Mouse (Mus musculus): Measurements from ENCODE around the gene Rdh19. TPM values are rescaled to one million over a fixed set of nuclear protein-coding genes. Genes with fewer than 3 reads are reported as not detected.

Rdh19 gene
- total and polyA plus RNA-seq, 3 experiments, result not detected

DNA sequence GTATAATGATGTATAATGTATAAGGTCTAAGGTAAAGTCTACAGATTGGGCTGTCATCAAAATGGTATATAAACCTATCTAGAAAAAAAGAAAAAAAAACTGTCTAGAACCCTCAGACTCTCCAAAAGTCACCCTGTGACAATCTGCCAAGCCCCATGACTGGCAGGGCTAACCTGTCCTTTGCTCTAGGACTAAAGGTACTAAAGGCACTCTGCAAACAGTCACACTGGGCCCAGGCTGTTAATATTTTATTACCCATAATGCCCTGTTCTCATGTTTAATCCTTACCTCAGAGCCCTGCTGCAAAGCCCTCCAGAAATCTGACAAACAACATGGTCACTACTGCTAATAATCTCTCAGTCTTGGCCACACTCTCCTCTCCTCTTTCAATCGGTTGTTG is 36.8 kb downstream of the Rdh19 start:
- no peaks in the 10 kb centered on the region for H3K4me1 ChIP-seq (ENCODE audit: control insufficient read depth in 1 of 2, insufficient read depth in 2 of 2, low read length in 2 of 2)
- no peak for DNase-seq (ENCODE audit: low read depth, low spot score)
- TF ChIP-seq GABPA (IDR thresholded peaks at IDR 0.05; ENCODE audit: low read depth, low read length) (no peak), TAL1 (IDR thresholded peaks at IDR 0.05; ENCODE audit: low read length) (no peak), TBP (IDR thresholded peaks at IDR 0.05; ENCODE audit: low read depth, low read length) (no peak), RAD21 (IDR thresholded peaks at IDR 0.05; ENCODE audit: low read depth, low read length) (no peak), MYC (IDR thresholded peaks at IDR 0.05; ENCODE audit: low read depth, low read length) (no peak), POLR2A (IDR thresholded peaks at IDR 0.05; ENCODE audit: control insufficient read depth in 1 of 2, insufficient read depth in 1 of 2, low read depth in 1 of 2, low read length in 2 of 2, poor library complexity in 1 of 2) (no peak), ZNF384 (IDR thresholded peaks at IDR 0.05; ENCODE audit: low read depth, low read length) (no peak), BHLHE40 (IDR thresholded peaks at IDR 0.05; ENCODE audit: borderline replicate concordance, low read depth, low read length) (no peak), ZKSCAN1 (IDR thresholded peaks at IDR 0.05; ENCODE audit: low read depth, low read length) (no peak), ELF1 (IDR thresholded peaks at IDR 0.05; ENCODE audit: low read depth, low read length) (no peak), USF1 (IDR thresholded peaks at IDR 0.05; ENCODE audit: low read depth, low read length) (no peak), NRF1 (IDR thresholded peaks at IDR 0.05; ENCODE audit: insufficient read depth, low read depth, low read length, poor library complexity, severe bottlenecking) (no peak), KAT2A (conservative IDR thresholded peaks at IDR 0.05; ENCODE audit: low read depth, low read length) (no peak), CHD1 (IDR thresholded peaks at IDR 0.05; ENCODE audit: low read depth, low read length) (no peak), UBTF (IDR thresholded peaks at IDR 0.05; ENCODE audit: borderline replicate concordance, insufficient read depth, low read depth, low read length) (no peak), ZMIZ1 (IDR thresholded peaks at IDR 0.05; ENCODE audit: low read depth, low read length) (no peak), NELFE (IDR thresholded peaks at IDR 0.05; ENCODE audit: low read depth, low read length) (no peak), POLR2AphosphoS2 (IDR thresholded peaks at IDR 0.05; ENCODE audit: low read length) (no peak)
- no peak overlapping the region for H3K27ac ChIP-seq (ENCODE audit: control insufficient read depth, low read depth, low read length)
- no peak overlapping the region for H3K9ac ChIP-seq (ENCODE audit: control insufficient read depth, low read depth, low read length, poor library complexity, severe bottlenecking)
- H3K4me3 ChIP-seq (ENCODE audit: control insufficient read depth in 1 of 2, insufficient read depth in 1 of 2, low read depth in 2 of 2, low read length in 2 of 2), result no peak overlapping the region
- H3K27me3 ChIP-seq (ENCODE audit: control insufficient read depth in 1 of 2, insufficient read depth in 2 of 2, low read length in 2 of 2), result peaks cover 3 to 7% of the 10 kb centered on the region in 2 experiments
- H3K36me3 ChIP-seq (ENCODE audit: control insufficient read depth in 1 of 2, insufficient read depth in 2 of 2, low read length in 2 of 2), result no peaks in the 10 kb centered on the region
- H3K9me3 ChIP-seq (replicated peaks; ENCODE audit: insufficient read depth, low read length), result no peaks in the 10 kb centered on the region
- H3K79me2 ChIP-seq (ENCODE audit: control insufficient read depth, insufficient read depth, low read length, poor library complexity), result no peaks in the 10 kb centered on the region

DNA sequence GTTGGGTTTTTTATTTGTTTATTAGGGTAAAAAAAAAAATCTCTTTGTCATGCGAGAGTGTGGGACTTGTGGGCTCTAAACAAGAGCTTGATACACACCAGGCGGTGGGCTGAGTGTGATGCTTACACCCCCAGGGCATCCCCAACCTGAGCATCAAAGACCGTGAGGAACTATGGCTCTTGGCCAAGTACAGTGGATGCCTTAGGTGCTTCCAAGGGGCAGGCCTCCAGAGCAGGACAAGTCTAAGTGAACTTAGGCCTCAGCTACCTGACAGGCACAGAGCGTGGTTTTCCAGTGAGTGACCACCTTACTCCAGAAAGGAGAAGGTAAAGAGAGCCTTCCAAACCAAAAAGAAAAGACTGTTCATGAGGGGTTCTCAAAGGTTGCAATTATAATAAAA is 37.2 kb downstream of the Rdh19 start:
- DNase-seq (ENCODE audit: low read depth, low spot score), result no peak
- Histone ChIP-seq H3K79me2 (ENCODE audit: control insufficient read depth, insufficient read depth, low read length, poor library complexity) (no peaks in the 10 kb centered on the region), H3K4me1 (ENCODE audit: control insufficient read depth in 1 of 2, insufficient read depth in 2 of 2, low read length in 2 of 2) (no peaks in the 10 kb centered on the region), H3K27me3 (ENCODE audit: control insufficient read depth in 1 of 2, insufficient read depth in 2 of 2, low read length in 2 of 2) (peaks cover 5 to 7% of the 10 kb centered on the region in 2 experiments), H3K36me3 (ENCODE audit: control insufficient read depth in 1 of 2, insufficient read depth in 2 of 2, low read length in 2 of 2) (no peaks in the 10 kb centered on the region), H3K27ac (ENCODE audit: control insufficient read depth, low read depth, low read length) (no peak overlapping the region), H3K9me3 (replicated peaks; ENCODE audit: insufficient read depth, low read length) (no peaks in the 10 kb centered on the region), H3K4me3 (ENCODE audit: control insufficient read depth in 1 of 2, insufficient read depth in 1 of 2, low read depth in 2 of 2, low read length in 2 of 2) (no peak overlapping the region), H3K9ac (ENCODE audit: control insufficient read depth, low read depth, low read length, poor library complexity, severe bottlenecking) (no peak overlapping the region)
- TF ChIP-seq NELFE (IDR thresholded peaks at IDR 0.05; ENCODE audit: low read depth, low read length) (no peak), POLR2A (IDR thresholded peaks at IDR 0.05; ENCODE audit: control insufficient read depth in 1 of 2, insufficient read depth in 1 of 2, low read depth in 1 of 2, low read length in 2 of 2, poor library complexity in 1 of 2) (no peak), ELF1 (IDR thresholded peaks at IDR 0.05; ENCODE audit: low read depth, low read length) (no peak), ZC3H11A (IDR thresholded peaks at IDR 0.05; ENCODE audit: low read depth, low read length) (no peak), SIN3A (IDR thresholded peaks at IDR 0.05; ENCODE audit: low read length) (no peak), BHLHE40 (IDR thresholded peaks at IDR 0.05; ENCODE audit: borderline replicate concordance, low read depth, low read length) (no peak), GATA1 (IDR thresholded peaks at IDR 0.05; ENCODE audit: low read depth, low read length) (no peak), CHD1 (IDR thresholded peaks at IDR 0.05; ENCODE audit: low read depth, low read length) (no peak), MXI1 (IDR thresholded peaks at IDR 0.05; ENCODE audit: low read depth, low read length) (no peak), SMC3 (IDR thresholded peaks at IDR 0.05; ENCODE audit: low read depth, low read length) (no peak), CTCF (IDR thresholded peaks at IDR 0.05 in 2 of 3, conservative IDR thresholded peaks at IDR 0.05 in 1 of 3; ENCODE audit: control insufficient read depth in 1 of 3, insufficient read depth in 1 of 3, low read depth in 2 of 3, low read length in 3 of 3, poor library complexity in 1 of 3, severe bottlenecking in 1 of 3) (no peak), MYB (IDR thresholded peaks at IDR 0.05; ENCODE audit: low read depth, low read length) (no peak), MAZ (IDR thresholded peaks at IDR 0.05; ENCODE audit: low read depth, low read length) (no peak), GABPA (IDR thresholded peaks at IDR 0.05; ENCODE audit: low read depth, low read length) (no peak)

All from MEL (cell line).